Mouse (Mus musculus) G1E (cell line): Measurements from ENCODE around the gene Etv4. TPM values are rescaled to one million over a fixed set of nuclear protein-coding genes. Genes with fewer than 3 reads are reported as not detected.

ENCODE experiments used
- ATAC-seq: 2 replicates; pipeline ENCODE4 v1.8.0; 2016; ENCODE audit warnings: mild to moderate bottlenecking; ENCODE audit not compliant: insufficient number of reproducible peaks, poor library complexity, low FRiP score, severe bottlenecking; ENCODE audit errors: extremely low read depth
- DNase-seq: peaks from one replicate; pipeline ENCODE4 v3.0.0; 2012; ENCODE audit warnings: low spot score
- H3K27me3 ChIP-seq: 2 replicates; pipeline ENCODE4 v1.6.1; 2012; ENCODE audit warnings: mild to moderate bottlenecking, low read length, inconsistent platforms; ENCODE audit not compliant: insufficient read depth
- H3K36me3 ChIP-seq: replicated peaks from 2 replicates; pipeline ENCODE3; 2012; ENCODE audit warnings: mild to moderate bottlenecking, inconsistent platforms
- H3K4me1 ChIP-seq: 2 replicates; pipeline ENCODE4 v1.6.1; 2012; ENCODE audit warnings: low read depth, low read length, inconsistent platforms, mixed read lengths; ENCODE audit not compliant: insufficient read depth
- H3K4me3 ChIP-seq: 2 replicates; pipeline ENCODE4 v1.5.1; 2012; ENCODE audit warnings: low read depth, mild to moderate bottlenecking, inconsistent platforms, low read length, moderate library complexity, mixed read lengths
- H3K9me3 ChIP-seq: replicated peaks from 2 replicates; pipeline ENCODE4 v1.6.1; 2012; ENCODE audit warnings: inconsistent platforms
- CTCF ChIP-seq: IDR thresholded peaks from 2 replicates; pipeline ENCODE4 v1.5.1; 2012; ENCODE audit warnings: low read depth, low read length, inconsistent platforms, mixed read lengths
- GATA1 ChIP-seq: IDR thresholded peaks from 2 replicates; pipeline ENCODE4 v1.6.1; 2012; ENCODE audit warnings: borderline replicate concordance, low read length, inconsistent platforms, mixed read lengths
- GATA2 ChIP-seq: IDR thresholded peaks from 2 replicates; pipeline ENCODE4 v1.6.1; 2012; ENCODE audit warnings: low read depth, low read length, inconsistent platforms, borderline replicate concordance
- POLR2AphosphoS5 ChIP-seq: IDR thresholded peaks from 2 replicates; pipeline ENCODE4 v1.6.1; 2012; ENCODE audit warnings: low read depth, low read length, inconsistent platforms; ENCODE audit not compliant: insufficient replicate concordance
- TAL1 ChIP-seq: conservative IDR thresholded peaks from 2 replicates; pipeline ENCODE4 v1.6.1; 2012; ENCODE audit warnings: low read depth, low read length, inconsistent platforms, mixed read lengths
- polyA plus RNA-seq: library from polyadenylated mRNA; stranded (reverse); fragments of >175 nt; gene quantifications from 2 replicates; pipeline ENCODE4 v1.2.3, GENCODE M21; 2012
- total RNA-seq, 2 experiments: library from RNA; stranded (forward) in 1 of 2; stranded (reverse) in 1 of 2; fragments of 200-1000 nt in 1 of 2; fragments of >200 nt in 1 of 2; fragmentation: Nextera tagmentation in 1 of 2; gene quantifications; 2 replicates each; pipeline ENCODE4 v1.2.3; 2014 to 2017

Gene Etv4
- total and polyA plus RNA-seq, 3 experiments: 1.6 to 1.9 TPM; not detected in 1

DNA sequence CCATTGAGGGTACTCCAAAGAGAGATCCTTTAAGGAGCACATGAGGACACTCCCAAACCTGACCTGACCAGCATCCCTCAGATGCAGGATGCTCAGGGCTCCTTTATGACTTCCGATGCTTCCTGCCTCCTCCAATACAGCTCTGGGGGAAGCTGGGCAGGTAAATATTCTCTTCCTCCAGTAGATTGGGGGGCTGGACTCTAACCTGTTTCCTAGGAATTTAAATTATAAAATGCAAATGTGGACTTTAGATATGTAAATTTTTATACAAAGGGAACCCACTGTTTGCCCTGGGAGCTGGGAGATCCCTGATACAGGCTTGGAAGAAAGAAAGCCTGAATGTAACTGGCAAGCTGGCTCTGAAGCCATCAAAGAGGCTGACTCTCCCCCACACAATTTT, 2.3 kb upstream of the Etv4 start:
- no peaks in the 10 kb centered on the region for H3K9me3 ChIP-seq
- TF ChIP-seq GATA1: no peak
- TF ChIP-seq POLR2AphosphoS5: no peak
- TF ChIP-seq TAL1: no peak
- TF ChIP-seq GATA2: no peak
- no peak for TF ChIP-seq CTCF
- H3K4me3 ChIP-seq: no peak overlapping the region
- no peaks in the 10 kb centered on the region for H3K36me3 ChIP-seq
- no peak for DNase-seq
- peaks cover 57% of the 10 kb centered on the region for H3K27me3 ChIP-seq
- ATAC-seq: no peak
- peaks cover 11% of the 10 kb centered on the region; the same call in 1 of the 2 replicates for H3K4me1 ChIP-seq

DNA sequence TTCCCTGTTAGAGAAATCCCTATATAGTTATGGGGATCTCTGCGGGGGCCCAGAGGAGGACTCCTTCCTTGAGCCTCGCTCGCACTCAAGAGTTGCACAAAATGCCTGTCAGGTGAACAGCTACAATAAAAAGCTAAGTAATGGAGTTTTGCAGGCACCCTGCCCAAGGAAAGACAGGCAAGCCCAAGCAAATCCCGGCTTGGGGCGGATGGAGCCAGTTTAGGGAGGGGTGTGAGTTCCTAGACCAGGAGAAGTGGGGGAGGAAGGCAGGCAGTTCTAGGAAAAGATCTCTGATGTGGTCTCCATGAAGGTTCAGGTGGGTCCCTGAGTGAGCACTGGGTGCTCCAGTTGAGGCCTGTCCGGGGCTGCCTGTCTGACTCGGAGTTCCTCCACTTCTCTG, 1.5 kb upstream of the Etv4 start:
- Histone ChIP-seq H3K36me3 (no peaks in the 10 kb centered on the region), H3K4me1 (peaks cover 11% of the 10 kb centered on the region; the same call in 1 of the 2 replicates), H3K9me3 (no peaks in the 10 kb centered on the region), H3K27me3 (peaks cover 63% of the 10 kb centered on the region), H3K4me3 (no peak overlapping the region)
- TF ChIP-seq GATA2: no peak
- TF ChIP-seq GATA1: no peak
- TF ChIP-seq POLR2AphosphoS5: no peak
- no peak for TF ChIP-seq CTCF
- TF ChIP-seq TAL1: no peak
- DNase-seq: no peak
- no peak for ATAC-seq

DNA sequence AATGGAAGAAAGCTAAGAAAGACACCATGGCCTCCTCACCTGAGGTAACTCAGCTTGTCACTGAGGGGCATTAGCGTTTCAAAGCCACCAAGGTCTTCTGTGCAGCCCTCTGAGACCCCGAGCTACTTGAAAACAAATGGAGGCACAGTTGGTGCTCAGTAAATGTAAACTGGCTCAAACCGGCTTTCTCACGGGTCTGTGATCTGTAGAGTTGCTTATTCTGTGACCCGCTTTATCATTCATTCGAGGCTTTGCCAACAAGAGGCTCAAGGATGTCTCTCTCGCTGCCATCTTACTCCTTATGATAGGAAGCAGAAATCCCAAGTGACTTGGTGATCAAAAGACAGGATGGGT, 658 bp upstream of the Etv4 start:
- peaks cover 69% of the 10 kb centered on the region for H3K27me3 ChIP-seq

DNA sequence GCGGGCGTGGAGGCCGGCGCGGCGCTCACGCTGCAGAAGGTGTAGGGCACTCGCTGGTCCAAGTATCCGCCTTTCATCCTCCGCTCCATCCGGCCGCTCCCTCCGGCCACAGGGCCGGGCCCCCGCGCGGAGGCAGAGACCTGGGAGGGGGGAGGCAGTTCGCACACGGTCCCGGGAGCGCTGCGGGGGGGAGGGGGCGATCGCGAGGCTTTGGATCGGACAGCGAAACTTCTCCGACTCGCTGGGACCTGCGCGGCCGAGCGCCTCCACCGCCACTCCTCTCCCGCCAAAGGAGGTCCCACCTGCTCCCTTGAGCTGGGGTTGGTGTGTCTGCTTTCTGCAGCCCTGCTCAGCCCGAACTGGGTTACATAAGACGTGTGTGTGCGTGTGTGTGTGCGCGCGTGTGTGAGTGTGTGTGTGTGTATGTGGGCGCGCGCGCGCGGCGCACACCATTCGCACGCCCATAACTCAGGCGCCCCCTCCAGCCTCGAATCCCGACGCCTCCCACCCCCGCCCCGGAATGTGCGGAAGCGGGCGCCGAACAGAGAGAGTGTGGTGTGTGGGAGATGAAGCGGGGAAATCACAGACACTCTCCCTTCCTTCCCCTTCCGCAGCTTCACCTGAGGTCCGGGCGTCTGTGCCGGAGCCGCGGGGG, 556 bp downstream of the Etv4 start:
- peak overlapping the region; percentile 66 for H3K4me3 ChIP-seq
- peaks cover 79% of the 10 kb centered on the region for H3K27me3 ChIP-seq
- TF ChIP-seq GATA1 (no peak), GATA2 (no peak), POLR2AphosphoS5 (no peak), CTCF (no peak), TAL1 (no peak)
- H3K36me3 ChIP-seq: no peaks in the 10 kb centered on the region
- H3K9me3 ChIP-seq: no peaks in the 10 kb centered on the region
- peaks cover 11% of the 10 kb centered on the region; the same call in 1 of the 2 replicates for H3K4me1 ChIP-seq
- ATAC-seq: no peak
- no peak for DNase-seq

More for the DNA sequence above, 658 bp upstream of the Etv4 start:
- no peak for TF ChIP-seq GATA1
- TF ChIP-seq TAL1: no peak
- no peak for TF ChIP-seq CTCF
- no peak for TF ChIP-seq GATA2
- no peak for TF ChIP-seq POLR2AphosphoS5
- H3K9me3 ChIP-seq: no peaks in the 10 kb centered on the region
- ATAC-seq: no peak
- no peaks in the 10 kb centered on the region for H3K36me3 ChIP-seq
- H3K4me3 ChIP-seq: no peak overlapping the region
- H3K4me1 ChIP-seq: peaks cover 11% of the 10 kb centered on the region; the same call in 1 of the 2 replicates
- DNase-seq: no peak

DNA sequence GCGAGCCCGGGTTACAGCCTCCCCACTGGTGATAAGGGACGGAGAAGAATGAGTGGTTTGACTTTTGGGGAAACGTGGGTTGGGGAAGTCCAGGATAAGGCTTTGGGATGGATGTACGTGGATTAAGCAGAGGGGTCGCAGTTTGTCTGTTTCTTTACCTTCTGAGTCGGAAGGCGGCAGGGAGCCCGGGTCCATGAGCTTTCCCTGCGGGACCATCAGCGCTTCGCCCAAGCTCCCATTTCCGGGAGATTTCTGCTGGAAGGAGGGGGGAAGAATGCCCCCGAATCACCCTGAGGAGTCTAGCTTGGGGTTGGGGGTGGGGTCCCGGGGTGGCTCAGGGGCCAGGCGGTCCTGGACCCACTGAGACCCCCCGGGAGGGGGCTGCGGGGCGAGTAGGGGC, 1.1 kb downstream of the Etv4 start:
- Histone ChIP-seq H3K4me3 (no peak overlapping the region; the same call in 1 of the 2 replicates), H3K36me3 (no peaks in the 10 kb centered on the region), H3K4me1 (peaks cover 11% of the 10 kb centered on the region; the same call in 1 of the 2 replicates), H3K27me3 (peaks cover 77% of the 10 kb centered on the region), H3K9me3 (no peaks in the 10 kb centered on the region)
- ATAC-seq (no peak), DNase-seq (no peak)
- TF ChIP-seq GATA1 (no peak), CTCF (no peak), GATA2 (no peak), TAL1 (no peak), POLR2AphosphoS5 (no peak)

DNA sequence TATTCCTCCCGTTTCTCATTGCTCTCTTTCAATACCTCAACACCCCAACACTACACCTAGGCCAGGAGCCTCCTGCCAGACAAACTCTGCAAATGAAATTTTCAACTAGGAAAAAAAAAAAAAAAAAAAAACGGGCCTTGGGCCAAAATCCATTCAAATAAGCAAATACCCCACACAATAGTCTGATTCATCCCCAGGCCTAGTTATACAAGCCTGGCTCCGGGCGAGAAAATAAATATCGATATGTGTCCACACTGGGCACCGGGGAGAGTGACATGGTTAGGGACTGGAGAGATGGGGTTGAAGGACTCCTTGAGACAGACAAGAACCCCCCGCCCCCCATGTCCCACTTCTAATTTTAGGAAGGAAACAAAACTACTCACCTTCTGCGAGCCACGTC, 1.6 kb downstream of the Etv4 start:
- no peak overlapping the region for H3K4me3 ChIP-seq
- no peaks in the 10 kb centered on the region for H3K9me3 ChIP-seq
- DNase-seq (no peak), ATAC-seq (no peak)
- TF ChIP-seq GATA1 (no peak), GATA2 (no peak), POLR2AphosphoS5 (no peak), TAL1 (no peak), CTCF (no peak)
- peaks cover 11% of the 10 kb centered on the region; the same call in 1 of the 2 replicates for H3K4me1 ChIP-seq
- peaks cover 73% of the 10 kb centered on the region for H3K27me3 ChIP-seq
- no peaks in the 10 kb centered on the region for H3K36me3 ChIP-seq

DNA sequence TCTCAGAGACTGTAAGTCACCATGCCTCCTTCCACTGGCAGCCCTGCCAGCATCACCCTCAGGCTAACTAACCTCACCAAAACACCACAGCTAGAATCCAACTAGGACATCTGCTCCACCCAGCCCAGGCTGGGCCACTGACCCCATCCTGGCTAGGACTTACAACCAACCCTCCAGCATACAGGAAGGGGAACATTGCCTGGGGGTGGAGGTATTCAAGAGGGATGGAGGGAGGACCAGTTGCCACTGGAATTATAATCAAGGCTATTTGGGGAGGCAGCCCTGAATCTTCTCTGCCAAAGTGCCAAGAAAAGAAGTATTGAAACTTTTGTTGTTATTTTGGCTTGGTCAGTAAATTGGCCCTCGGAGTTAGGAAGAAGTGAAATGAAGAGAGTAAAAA, 2.0 kb downstream of the Etv4 start:
- H3K4me1 ChIP-seq: peaks cover 11% of the 10 kb centered on the region; the same call in 1 of the 2 replicates
- H3K4me3 ChIP-seq: no peak overlapping the region
- DNase-seq (no peak), ATAC-seq (no peak)
- H3K27me3 ChIP-seq: peaks cover 72% of the 10 kb centered on the region
- H3K36me3 ChIP-seq: no peaks in the 10 kb centered on the region
- no peaks in the 10 kb centered on the region for H3K9me3 ChIP-seq
- no peak for TF ChIP-seq CTCF
- TF ChIP-seq GATA2: no peak
- no peak for TF ChIP-seq TAL1
- TF ChIP-seq GATA1: no peak
- TF ChIP-seq POLR2AphosphoS5: no peak
